Mouse (Mus musculus) spleen, adult 10 weeks (tissue): ENCODE measurements around the gene Gpr137c. TPM values are rescaled to one million over a fixed set of nuclear protein-coding genes. Genes with fewer than 3 reads are reported as not detected.

ENCODE experiments used
- polyA plus RNA-seq: library from polyadenylated mRNA; stranded (reverse); fragments of 350-450 nt; fragmentation: Illumina TruSeq; extraction: RNeasy Lipid Tissue Mini Kit (QIAGEN cat#74804); gene quantifications from one replicate; pipeline ENCODE4 v1.2.3, GENCODE M21; 2015; ENCODE audit warnings: low replicate concordance; ENCODE audit not compliant: insufficient read depth

Gpr137c gene
- 6.1 TPM for polyA plus RNA-seq

DNA sequence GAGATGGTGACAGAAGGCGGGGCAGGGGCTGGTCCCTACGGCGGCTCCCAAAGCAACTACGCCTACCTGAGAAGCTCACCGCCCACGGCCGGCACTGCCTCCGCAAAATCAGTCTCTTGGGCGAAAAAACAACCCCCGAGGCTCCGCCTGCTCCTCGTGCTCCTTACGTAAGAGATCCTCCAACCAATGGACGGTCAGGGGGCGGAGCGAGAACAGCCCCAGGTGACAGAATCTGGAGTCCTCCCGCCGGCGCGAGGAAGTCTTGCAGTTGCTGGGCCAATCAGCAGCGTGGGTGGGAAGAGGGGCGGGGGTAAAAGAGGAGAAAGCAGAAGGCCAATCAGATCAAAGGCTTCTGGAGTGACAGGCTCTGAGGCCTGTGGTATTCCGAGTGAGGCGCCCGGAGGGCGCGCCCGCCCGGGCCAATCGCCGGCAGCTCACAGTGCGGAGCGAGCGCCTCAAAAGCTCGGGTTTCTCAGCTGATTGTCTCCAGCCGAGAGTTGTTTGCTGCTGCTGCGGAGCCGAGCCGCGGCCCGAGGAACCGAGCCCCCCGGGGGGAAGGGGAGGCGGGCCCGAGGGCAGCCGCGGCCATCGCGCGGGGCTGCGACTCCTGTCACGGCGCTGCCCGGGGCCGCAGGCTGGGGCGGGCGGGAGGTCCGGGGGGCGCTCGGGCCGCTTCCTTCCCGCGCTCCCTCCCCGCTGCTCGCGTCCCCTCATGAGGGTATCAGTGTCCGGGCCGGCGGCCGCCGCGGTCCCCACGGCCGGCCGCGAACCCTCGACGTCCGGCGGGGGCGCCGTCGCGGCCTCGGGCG, at the start of gene Gpr137c:
Gene Gpr137c (plus strand): TSS at position 437 of the 809 bp plus-strand sequence.

DNA sequence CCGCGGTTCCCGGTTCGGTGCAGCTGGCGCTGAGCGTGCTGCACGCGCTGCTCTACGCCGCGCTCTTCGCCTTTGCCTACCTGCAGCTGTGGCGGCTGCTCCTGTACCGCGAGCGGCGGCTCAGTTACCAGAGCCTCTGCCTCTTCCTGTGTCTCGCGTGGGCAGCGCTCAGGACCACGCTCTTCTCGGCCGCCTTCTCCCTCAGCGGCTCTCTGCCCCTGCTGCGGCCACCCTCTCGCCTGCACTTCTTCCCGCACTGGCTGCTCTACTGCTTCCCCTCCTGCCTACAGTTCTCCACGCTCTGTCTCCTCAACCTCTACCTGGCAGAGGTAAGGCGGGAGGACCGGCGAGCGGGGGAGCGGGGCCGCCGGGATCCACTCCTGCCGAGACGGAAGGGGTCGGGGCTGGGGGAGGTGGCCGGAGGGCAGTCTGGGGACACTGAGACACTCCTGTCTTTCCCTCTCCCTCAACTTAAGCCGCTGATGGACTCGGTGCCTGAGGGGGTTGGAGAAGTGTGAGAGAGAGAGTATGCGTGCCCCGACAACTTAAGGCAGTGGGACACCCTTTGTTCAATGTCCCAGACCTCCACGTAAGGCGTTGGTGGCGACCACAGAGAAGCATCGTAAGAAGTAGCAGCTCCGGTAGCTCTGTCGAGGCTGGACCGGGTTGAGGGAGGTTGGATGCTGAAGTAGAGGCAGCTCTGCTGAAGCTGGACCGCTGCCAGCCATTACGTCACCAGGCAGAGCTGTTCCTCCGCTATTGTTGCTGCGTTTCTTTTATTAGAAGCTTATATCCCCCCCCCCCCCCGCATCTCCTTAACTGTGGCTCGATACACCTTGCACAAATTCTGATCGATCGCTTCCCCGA, 806 bp downstream of the Gpr137c start, which contains the start of gene Txndc16:
Gene Txndc16 (minus strand): TSS at position 239 of the 867 bp plus-strand sequence.

DNA sequence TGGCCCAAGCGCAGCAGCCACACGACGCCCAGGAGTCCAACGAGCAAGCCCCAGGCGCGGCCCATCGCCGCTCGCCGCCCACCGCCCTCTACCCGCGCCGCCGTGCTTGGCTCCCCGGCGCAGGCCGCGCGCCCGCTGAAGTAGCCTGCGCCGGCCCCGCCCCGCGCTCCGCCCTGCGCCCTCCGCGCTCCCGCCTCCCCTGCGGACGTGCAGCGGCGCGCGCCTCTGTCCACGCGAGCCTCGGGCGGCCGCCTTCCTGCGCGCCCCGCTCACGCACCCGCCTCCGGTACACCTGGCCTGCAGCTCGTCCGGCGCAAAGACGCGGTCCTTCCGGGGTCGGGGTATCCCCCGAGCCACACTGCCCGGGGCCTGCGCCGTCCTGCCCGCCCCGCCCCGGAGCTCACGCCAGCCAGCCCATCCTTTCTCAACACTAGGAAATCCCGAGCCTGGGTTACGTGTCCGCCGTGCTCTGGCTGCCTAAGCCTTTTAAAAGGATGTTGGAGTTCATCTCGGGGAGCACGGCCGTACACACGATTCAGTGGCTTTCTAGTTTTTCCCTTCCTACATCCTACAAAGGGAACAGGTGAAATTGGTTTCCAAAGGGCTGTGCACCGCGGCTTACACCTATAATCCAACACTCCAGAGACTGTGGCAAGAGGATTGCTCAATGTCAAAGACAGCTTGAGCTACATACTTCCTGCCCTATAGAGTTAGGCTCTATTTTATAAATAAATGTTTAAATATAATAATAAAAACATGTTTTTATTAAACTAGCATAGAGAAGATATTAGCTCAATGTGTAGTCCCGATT, 99.1 kb downstream of the Gpr137c start, which contains the start of gene Ero1l:
Gene Ero1l (minus strand): TSS at position 346 of the 811 bp plus-strand sequence.

DNA sequence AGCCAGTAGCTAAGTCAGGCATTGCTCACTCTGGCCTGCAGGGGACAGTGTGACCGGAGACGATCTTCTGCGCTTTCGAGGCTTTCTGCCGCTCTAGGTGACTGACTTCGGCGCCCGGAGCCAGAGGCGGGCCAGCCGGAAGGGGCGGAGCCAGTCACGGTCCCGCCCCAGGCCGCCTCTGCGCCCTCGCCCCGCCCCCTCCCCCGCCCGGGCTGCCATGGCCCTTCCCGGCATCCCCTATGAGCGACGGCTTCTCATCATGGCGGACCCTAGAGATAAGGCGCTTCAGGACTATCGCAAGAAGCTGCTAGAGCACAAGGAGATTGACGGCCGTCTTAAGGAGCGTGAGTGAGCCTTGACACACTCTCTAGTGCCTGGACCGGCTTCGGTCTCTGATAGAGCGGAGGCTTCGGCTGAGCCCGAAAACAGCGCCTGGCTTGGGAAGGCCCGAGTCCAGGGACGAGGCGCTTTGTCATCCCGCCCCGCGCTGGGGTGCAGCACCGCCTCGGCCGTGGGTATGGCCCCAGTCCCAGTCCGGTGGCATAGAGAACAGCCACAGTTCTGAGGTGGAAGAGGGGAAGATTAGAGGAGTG, 110.2 kb downstream of the Gpr137c start, which contains the start of gene Psmc6:
Gene Psmc6 (plus strand): TSS at position 200 of the 593 bp plus-strand sequence.

Other genes starting within 250 kb of the Gpr137c start
- gene Ptger2, start 231.5 kb upstream of the Gpr137c start, polyA plus RNA-seq: 4.6 TPM
- gene Txndc16, start 611 bp downstream of the Gpr137c start, polyA plus RNA-seq: 75.2 TPM
- gene Ero1l, start 99.1 kb downstream of the Gpr137c start, polyA plus RNA-seq: 33.4 TPM
- gene Psmc6, start 110.1 kb downstream of the Gpr137c start, polyA plus RNA-seq: 154 TPM
- 47.3 TPM for gene Styx, start 131.4 kb downstream of the Gpr137c start, polyA plus RNA-seq
- 33.2 TPM for gene Gnpnat1, start 185.2 kb downstream of the Gpr137c start, polyA plus RNA-seq